Mouse (Mus musculus): ENCODE data around the gene Brf1.

Brf1 gene

DNA sequence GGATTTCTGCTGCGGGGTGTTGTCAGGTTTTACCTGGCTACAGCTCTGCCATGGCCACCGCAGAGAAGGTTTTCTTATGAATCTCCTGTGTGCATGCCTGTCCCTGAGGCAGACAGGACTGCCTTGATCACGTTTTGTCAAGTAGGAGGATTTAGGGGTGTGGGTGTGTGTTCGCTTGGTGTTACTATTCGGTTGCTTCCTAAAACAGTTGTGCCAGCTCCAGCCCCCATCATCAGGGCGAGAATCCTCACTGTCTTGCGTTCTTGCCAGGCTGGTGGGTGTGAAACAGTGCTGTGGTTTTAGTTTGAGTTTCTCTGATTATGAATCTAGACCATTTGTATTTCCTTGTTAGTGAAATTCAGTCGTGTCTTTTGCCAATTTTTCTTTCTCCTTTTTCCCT, 16.5 kb upstream of the Brf1 start:
- no peak for DNase-seq

DNA sequence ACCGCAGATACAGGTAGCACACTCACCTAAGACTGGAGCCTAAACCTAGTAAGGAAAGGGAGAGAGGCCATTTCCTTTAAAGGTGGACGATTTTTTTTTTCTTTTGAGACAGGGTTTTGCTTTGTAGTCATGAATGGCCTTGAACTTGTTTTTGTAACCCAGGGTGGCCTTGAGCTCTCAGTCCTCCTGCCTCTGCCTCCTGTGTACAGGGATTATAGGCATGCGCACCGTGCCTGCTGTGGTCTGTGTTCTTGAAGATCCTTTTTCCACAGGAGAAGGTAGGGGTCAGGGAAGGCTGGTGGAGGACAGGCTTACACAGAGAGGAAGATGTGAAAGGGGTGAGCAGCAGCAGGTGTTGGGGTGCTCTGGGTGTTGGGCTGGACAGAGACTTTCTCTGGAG, 15.5 kb upstream of the Brf1 start:
- no peak for DNase-seq

DNA sequence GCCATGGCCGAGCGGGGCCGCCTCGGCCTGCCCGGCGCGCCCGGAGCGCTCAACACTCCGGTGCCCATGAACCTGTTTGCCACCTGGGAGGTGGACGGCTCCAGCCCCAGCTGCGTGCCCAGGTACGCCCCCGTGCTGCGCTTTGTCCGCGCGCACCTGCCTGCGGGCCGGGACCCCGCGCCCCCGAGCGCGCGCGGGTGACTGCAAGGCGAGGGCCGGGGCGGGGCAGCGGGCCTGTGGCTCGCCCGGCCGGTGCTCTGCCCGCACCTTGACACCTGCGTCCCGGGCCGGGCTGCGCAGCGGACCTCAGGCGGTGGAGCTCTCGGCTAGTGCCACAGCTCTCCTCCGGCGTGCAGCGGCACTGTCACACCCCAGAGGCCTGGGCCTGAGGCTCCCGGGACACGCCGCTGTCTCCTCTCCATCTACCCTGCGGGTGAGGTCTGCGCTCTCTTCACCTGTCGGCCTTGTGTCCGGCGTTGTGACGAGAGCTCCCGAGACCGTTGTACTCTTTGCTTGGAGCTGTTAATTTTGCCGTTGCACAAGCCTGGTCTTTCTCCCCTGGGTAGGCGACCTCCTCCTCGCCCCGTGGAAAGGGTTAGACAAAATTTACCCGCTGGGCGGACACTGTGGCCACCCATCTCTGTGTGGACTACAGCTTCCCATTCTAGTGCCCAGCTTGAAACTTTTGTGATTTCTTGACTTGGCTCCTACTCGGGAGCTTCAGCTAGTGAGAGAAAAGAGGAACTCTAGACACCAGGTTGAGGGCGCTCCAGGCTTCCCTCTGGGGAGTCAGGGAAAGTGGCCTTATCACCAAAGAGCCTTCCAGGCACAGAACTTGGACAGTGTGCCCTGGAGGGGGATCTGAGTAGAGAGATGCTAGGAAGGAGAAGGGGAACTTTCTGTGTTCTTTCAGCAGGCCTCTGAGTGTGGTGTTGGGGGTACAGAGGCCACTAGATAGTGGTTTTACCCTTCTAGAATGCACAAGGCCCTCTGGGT, 14.4 kb upstream of the Brf1 start:
- DNase-seq = peak; percentile 31

DNA sequence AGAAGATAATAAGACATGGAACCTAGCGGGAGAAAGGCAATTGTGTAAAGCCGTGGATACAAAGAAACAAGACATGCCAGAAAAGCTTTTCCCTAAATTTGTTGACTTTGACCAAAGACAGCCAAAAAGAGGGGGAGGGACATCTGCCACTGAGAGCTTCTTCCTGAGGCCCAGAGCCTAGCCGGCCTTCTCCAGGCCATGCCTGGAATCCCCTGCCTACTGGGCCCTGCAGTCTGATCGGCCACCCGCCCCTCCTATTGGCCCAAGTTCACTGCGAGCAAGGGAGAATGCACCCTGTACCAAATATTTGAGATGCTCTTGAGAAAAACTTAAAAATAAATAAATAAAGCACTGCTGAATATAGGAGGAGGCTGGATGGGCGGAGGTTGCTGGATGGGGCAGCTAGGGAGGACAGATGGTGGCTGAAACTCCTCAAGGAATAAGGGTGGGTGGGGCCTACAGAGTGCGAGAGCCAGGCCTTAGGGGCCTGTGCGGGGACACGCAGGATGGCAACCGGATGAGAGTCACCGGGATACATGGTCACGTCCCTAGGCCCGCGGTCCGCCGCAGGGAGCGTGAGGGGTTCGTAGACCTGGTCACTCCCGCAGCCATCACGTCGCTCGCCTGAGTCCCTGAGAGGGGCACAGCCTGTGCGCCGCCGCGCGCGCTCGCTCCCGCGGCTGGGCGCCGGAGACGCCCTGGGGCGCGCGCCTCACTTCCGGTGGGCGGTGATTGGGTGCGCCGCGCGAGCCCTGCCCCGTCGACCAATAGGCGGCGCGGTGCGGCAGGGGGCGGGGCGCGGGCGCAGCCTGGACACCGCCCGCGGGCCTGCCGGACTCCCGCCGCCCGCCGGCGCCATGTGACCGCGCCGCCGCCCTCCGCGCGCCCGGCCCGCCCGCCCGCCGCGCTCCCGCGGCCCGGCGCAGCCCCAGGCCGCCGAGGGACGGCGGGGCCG, 13.4 kb upstream of the Brf1 start, which contains the start of gene Pacs2:
TSS of gene Pacs2 (plus strand) at position 905 of the 955 bp plus-strand sequence.
- peak; percentile 96 for DNase-seq

DNA sequence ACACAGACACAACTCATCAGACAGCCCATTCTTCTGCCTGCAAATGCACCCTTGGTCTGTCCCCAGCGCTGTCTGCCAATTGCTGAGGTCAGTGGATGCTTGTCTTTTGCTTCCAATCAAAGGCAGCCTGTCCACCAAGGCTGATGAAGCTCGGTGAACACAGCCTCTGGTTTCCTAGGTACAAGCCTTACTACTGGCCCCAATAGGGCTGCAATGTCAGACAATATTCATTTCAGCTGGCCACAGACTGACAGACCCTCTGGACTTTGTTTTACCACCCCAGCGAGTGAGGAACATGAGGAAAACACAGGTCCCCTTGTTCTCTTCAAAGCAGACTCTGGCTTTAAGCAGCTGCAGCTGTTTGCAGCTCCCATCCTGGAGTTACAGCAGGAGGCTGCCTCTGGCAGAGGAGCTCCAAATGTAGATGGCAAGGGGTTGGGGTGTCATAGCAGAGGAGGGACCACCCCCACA, 12.6 kb upstream of the Brf1 start:
- DNase-seq = peak; percentile 46

DNA sequence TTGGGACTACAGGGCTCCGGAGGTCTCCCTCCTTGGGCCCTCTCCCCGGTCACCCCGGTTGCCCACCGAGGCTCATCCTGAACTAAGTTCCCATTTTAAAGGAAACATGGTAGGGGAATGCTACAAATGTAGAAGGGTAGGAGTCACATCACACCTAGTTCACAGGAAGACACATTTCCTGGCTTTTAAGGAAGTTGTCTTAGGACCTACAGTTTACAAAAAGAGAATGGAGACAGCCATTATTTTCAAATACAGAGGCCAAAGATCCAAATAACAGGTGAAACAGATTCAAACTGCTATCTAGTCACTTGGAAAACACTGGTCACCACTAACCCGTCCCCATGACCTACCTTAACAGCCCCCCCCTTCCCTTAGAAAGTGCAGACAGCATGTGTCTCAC, 11.9 kb upstream of the Brf1 start:
- no peak for DNase-seq

DNA sequence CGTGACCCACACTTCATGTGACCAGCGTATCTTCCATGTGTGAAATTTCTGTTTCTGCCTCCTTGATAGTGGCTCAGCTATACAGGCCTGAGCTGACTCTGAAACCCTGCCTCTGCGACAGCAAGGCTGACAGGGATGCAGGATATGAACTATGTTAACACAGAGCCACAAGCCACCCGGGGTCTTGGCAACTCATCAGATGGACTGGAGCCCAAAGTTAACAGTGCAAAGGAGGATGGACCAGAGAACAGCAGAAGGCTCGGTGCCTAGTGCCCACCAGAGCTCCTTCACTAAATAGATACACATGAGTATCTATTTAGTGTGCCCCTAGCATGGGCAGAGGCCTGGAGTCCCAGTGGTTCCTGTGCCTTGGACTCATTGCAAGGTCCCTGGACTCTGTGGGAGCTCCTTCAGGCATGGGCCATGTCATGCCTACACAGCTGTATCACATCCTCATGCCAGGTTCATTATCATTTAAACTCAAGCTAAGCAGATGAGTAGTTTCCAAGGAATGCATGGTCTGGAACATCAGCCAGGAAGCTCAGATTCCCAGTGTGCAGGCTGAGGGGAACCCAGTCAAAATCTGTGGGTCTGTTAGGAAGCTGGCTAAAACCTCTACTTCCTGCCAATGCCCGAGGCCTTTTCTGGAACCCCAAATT, 11.3 kb upstream of the Brf1 start:
- DNase-seq = no peak

DNA sequence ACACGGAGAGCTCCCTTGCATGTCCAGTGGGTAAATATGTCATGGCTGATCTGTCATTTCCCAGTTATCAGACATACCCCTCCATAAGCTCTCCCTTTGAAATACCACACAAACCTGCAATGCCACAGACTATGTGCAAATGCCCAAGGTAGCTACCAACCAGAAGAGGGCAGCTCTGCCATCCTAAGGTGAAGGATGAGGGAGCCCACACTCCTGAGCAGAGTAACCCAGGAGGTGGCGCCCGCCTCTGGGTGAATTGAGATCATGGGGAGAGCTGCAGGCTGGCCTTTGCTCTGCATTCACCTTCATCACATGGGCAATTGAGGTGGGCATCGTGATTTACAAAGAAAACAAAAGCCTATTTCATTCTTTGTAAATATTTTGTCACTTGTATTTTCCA, 4.5 kb upstream of the Brf1 start:
- peak; percentile 69 for DNase-seq

DNA sequence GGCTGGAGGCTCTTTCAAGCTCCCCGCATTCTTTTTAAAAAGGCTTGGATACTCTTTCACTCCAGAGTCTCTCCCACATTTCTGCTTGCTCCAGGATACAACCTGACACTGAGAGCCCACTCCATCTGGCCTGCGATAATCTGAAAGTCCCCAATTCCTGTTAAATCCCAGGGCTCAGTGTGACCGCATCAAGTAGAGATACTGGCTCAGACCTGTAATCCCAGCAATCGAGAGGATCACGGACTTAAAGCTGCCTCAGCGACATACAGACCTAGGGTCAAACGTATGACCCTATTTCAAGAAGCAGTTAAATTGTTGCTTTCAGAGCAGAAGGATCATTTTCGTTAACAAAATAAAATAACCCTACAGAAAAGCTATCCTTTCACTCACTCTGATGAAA, 3.5 kb upstream of the Brf1 start:
- DNase-seq = peak; percentile 65

DNA sequence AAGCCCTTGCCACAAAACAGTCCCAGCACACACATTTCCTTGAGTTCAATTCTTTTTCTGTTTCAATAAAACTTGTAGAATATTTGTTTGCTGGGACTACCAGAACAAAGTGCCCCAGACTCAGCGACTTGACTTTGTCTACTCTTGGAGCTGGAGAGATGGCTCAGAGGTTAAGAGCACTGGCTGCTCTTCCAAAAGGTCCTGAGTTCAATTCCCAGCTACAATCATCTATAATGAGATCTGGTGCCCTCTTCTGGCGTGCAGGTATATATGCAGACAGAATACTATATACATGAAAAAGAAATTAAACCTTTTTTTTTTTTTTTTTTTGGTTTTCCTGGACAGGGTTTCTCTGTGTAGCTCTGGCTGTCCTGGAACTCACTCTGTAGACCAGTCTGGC, 2.2 kb upstream of the Brf1 start:
- no peak for DNase-seq

DNA sequence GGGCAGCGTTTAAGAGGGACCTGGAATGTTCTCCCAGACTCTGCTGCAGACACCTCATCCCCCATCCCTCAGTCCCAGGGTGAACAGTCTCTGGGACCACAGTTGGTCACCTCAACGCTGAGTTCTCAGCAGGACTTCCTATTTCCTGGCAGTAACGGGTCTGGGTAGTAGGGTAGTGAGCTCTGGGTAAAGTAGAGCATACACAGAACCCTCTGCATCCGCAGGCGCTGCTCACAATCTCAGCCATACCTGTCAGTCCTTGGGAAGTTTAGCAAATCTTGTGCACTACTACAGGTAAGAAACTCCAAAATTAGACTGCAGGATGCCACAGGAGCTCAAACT, 600 bp upstream of the Brf1 start:
- no peak for DNase-seq

DNA sequence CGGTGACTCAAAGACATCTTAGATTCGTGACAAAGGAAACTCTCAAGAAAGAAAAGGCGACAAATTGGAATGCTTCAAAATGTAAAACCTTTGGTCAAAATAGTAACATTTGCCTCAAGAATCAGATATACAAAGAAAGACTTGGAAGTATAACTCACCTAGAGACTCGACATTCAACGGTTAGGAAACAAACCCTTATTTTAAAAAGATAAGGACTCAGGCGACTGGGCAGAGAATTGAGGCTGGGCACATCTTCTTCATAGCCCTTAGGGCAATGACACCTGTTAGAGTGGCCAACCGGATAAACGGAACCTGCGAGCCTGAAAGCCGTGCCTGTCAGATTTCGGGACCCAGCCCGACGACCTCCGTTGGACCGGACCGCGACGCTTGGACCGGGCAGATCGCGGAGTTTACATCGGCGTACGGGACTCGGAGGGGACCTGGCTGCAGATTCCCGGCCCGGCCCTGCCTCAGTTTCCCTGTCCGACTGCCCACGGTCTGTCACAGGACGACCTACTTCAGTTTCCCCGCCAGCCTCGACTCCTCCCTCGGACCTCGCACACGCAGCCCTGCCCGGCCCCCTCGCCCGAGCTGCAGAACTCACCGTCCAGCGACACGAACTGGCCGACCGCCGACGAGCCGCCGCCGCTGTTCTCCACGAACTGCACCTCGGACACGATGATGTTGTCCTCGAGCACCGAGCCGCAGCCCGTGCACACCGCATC, 773 bp downstream of the Brf1 start:
- DNase-seq = no peak

DNA sequence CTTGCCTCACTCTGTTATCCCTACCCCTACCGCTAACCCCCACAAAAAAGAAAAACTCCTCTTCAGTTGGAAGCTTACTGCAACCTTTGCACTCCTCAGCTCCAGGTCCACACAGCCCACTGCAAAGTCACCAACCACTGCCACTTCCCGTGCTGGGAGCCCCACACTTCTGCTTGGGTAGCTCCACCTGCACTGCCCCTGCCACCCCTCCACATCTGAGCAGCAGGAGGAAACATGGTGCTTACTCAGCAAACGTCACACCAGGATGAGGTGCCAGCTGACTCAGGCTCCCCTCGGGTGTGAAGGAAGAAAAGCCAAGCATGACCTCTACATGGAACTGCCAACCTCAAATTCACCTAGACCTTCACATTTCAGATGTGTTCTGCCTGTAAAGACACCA, 6.4 kb downstream of the Brf1 start:
- no peak for DNase-seq

DNA sequence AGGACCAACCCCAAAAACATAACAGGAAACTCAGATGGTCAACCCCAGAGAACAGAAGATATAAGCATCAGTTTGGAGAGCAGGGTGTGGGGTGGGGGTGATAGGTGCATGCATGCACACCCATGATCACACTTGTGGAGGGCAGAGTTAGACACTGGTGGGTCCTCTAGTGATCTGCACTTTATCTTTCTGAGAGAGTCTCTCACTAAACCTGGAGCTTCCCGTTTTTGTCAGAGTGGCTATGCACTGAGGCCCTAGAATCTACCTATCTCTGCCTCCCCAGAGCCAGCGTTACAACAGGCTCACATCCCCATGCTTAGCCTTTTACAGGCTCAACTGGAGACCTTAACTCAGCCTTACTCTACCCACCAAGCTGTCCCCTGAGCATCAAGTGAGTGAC, 9.1 kb downstream of the Brf1 start:
- no peak for DNase-seq

DNA sequence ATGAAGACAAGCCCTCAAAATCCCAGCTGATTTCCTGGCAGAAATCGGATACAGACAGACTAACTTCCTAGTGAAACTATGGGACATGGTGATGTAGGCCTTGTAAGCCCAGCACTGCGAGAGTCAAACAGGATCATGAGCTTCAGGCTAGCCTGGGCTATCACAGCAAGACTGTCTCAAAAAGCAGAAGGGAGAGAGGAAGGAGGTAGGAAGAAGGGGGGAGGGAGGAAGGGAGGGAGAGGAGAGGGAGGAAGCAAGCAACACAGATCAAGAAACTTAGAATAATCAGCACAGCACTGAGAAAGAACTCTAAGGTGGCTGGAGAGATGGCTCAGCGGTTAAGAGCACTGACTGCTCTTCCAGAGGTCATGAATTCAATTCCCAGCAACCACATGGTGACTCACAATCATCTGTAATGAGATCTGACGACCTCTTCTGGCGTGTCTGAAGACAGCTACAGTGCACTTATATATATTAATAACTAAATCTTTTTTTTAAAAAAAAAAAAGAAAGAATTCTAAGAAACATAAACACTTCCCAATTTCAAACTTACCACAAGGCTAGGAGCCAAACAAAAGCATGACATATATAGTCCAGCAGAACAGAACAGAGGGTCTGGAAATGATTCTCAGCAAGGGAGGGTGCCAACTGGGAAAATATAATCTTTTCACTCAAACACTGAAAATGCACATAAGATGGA, 9.6 kb downstream of the Brf1 start:
- DNase-seq = no peak

DNA sequence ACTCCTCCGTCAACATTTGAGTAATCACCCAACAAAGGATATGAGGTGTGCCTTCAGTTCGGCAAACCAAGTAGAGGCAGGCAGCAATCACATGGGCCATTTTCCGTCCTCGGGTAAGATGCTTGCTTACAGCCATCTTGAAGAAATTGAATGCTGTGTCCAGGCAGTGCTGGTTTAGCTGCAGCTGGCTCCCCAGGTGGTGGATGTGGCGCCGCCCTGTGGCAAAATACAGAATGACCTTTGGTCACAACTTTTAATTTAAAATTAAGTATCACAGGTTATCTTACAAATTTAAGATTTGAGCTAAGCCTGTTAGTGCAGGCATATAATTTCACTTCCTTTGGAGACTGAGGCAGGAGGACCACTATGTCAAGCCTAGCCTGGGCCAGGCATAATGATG, 12.6 kb downstream of the Brf1 start:
- peak; percentile 22 for DNase-seq

DNA sequence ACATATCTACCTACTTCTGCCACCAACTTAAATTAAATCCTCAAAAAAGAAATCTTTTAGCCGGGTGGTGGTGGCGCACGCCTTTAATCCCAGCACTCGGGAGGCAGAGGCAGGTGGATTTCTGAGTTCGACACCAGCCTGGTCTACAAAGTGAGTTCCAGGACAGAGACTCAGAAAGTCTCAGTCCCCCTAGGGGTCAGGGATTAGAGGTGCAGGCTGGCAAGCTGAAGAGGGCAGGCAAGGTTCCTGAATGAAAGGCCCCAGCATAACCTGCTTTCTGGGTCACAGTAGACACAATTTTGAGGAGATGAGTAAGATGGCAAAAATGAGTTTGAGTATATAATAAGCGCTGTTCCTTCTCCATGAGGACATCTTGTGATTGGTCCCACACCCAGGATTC, 15.2 kb downstream of the Brf1 start:
- peak; percentile 34 for DNase-seq

DNA sequence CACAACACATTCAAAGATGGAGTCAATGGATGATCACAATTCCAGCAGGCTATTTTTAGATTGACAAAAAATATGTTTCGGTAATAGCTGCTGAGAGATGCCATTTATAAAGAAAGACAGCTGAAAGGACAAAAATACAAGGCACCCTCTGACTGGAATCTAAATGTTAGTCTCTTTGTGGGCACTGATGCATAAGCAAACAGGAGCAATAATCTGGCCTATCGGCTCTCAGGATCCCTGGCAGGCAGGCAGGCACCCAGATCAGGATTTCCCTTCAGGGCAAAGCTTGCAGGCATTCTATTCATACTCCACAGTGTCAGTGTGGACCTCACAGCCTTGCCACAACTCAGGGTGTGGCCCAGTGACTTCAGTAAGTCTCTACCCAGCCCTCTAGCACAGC, 18.5 kb downstream of the Brf1 start:
- no peak for DNase-seq

DNA sequence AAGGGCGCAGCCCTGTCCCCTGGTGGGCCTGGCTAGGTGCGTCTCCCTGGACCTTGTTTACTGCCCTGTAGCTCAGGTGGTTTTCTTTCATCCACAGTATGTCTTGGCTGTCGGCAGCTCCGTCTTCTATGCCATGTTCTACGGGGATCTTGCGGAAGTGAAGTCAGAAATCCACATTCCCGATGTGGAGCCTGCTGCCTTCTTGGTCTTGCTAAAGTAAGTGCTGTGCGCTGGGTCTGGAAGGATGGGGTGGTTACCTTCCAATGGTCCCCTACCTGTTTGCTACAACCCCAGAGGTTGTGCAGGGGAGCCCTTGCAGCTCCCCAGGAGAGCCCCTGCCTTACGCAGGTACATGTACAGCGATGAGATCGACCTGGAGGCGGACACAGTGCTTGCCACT, 23.3 kb downstream of the Brf1 start:
- no peak for DNase-seq

DNA sequence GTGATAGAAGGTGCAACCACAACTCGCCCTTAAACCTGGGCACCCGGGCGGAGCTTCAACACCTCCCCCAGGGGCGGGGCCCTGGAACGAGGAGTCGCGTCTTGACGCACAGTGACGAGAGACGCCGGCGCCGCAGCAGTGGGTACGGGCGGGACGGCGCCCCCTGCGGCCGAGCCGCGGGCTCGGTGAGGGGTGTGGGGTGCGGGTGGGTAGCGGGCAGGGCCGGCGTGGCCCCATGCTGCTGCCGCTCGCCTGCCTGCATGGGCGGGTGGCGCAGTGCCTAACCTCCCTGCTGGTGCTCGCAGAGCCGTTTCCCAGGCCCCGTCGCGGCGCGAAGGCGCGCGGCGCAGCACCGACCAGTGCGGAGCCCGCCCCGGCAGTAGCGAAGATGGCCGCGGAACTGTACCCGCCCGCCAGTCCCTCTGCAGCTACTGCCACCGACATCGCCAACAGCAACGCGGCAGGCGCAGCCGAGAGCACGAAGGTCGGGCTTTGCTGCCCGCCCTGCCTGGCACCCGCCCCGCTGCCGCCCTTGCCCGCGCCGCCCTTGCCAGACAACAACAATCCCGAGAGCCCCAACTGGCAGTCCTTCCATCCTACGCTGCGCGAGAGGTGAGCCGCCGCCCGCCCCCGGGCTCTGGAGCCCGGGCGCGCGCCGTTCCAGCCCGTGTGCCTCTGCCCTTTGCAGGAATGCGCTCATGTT, 24.0 kb downstream of the Brf1 start, which contains the start of gene Btbd6:
TSS of gene Btbd6 (plus strand) at position 112 of the 703 bp plus-strand sequence.
- peak; percentile 90 for DNase-seq

DNA sequence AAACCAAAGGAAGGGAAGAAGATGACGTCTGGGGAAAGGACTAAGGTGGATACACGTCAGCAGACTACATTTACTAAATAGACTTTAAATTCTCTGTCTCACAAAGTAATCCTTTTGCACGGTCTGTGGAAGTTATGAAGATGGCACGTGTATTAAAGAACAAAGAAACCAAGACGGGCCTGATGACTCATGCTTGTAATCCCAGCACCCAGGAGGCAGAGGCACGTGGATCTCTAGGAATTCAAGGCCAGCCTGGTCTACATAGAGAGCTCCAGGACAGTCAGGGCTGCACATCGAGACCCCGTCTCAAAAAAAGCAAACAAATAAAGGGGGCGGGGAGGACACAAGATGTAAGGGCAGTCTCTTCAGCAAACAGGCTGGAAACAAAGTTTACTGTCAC, 25.8 kb downstream of the Brf1 start:
- DNase-seq = no peak

Measured in retina, postnatal 1 day (tissue).